Mouse (Mus musculus) cortical plate, adult 2 months (tissue): ENCODE results near the gene Clpx.

Experiments
- CTCF ChIP-seq: fragments of 200-500 bp; IDR thresholded peaks from 2 replicates; pipeline ENCODE4 v1.5.1; 2011; ENCODE audit warnings: mild to moderate bottlenecking, control low read depth, low read length; ENCODE audit not compliant: insufficient read depth; ENCODE audit errors: extremely low read depth
- POLR2A ChIP-seq: fragments of 200-500 bp; IDR thresholded peaks from 2 replicates; pipeline ENCODE4 v1.6.1; 2011; ENCODE audit warnings: mild to moderate bottlenecking, low read length, control low read depth; ENCODE audit not compliant: insufficient read depth; ENCODE audit errors: extremely low read depth

- TF ChIP-seq CTCF: no peak
- no peak for TF ChIP-seq POLR2A
Observed at GRCm38 (mm10) chr9:65294716-65295378, 787 bp downstream of the Clpx start.
